Mouse (Mus musculus) limb, embryonic 14.5 days (tissue): Measurements from ENCODE around the gene Mrpl23. TPM values are rescaled to one million over a fixed set of nuclear protein-coding genes. Genes with fewer than 3 reads are reported as not detected.

Experiments
- ATAC-seq: fragments of 200-750 bp; cut with Nextera tagmentation; 2 replicates; pipeline ENCODE4 v1.8.0; 2017; ENCODE audit warnings: low read depth, moderate number of reproducible peaks, moderate TSS enrichment; ENCODE audit not compliant: low FRiP score
- DNase-seq: peaks from one replicate; pipeline ENCODE4 v3.0.0-alpha.2; 2015; ENCODE audit warnings: low spot score
- H3K27ac ChIP-seq: fragments of 300-500 bp; sonication (generic); replicated peaks from 2 replicates; pipeline ENCODE4 v1.5.1; 2014; ENCODE audit warnings: low read depth, mild to moderate bottlenecking, low read length, moderate library complexity, mixed read lengths
- H3K27me3 ChIP-seq: fragments of 300-500 bp; sonication (generic); 2 replicates; pipeline ENCODE4 v1.6.1; 2014; ENCODE audit warnings: low read length, mixed read lengths; ENCODE audit not compliant: control insufficient read depth, insufficient read depth
- H3K36me3 ChIP-seq: fragments of 300-500 bp; sonication (generic); 2 replicates; pipeline ENCODE4 v1.6.1; 2014; ENCODE audit warnings: mild to moderate bottlenecking, low read length, moderate library complexity, mixed read lengths; ENCODE audit not compliant: control insufficient read depth, insufficient read depth
- H3K4me1 ChIP-seq: fragments of 300-500 bp; sonication (generic); 2 replicates; pipeline ENCODE4 v1.6.1; 2014; ENCODE audit warnings: antibody characterized with exemption, low read length, mixed read lengths; ENCODE audit not compliant: control insufficient read depth, insufficient read depth
- H3K4me2 ChIP-seq: fragments of 300-500 bp; sonication (generic); replicated peaks from 2 replicates; pipeline ENCODE4 v1.6.1; 2014; ENCODE audit warnings: low read depth, mild to moderate bottlenecking, low read length, moderate library complexity; ENCODE audit not compliant: severe bottlenecking
- H3K4me3 ChIP-seq: fragments of 300-500 bp; sonication (generic); replicated peaks from 2 replicates; pipeline ENCODE4 v1.5.1; 2014; ENCODE audit warnings: low read length
- H3K9ac ChIP-seq: fragments of 300-500 bp; sonication (generic); 2 replicates; pipeline ENCODE4 v1.6.1; 2014; ENCODE audit warnings: mild to moderate bottlenecking, low read depth, low read length, moderate library complexity; ENCODE audit not compliant: severe bottlenecking
- H3K9me3 ChIP-seq: fragments of 300-500 bp; sonication (generic); 2 replicates; pipeline ENCODE4 v1.6.1; 2016; ENCODE audit warnings: low read length; ENCODE audit not compliant: control insufficient read depth
- POLR2A ChIP-seq: fragments of 200-500 bp; IDR thresholded peaks from 2 replicates; pipeline ENCODE4 v1.8.0; 2012; ENCODE audit warnings: inconsistent platforms, mild to moderate bottlenecking, moderate library complexity, borderline replicate concordance; ENCODE audit not compliant: insufficient read depth, insufficient read length; ENCODE audit errors: extremely low read depth
- WGBS: fragments of 180-500 bp; shearing (Covaris S2); extraction: QIAGEN DNeasy Blood & Tissue Kit; methylation state at CpG from one replicate; pipeline ENCODE4 v1.1.7; 2014; 5-methylcytosine and 5-hydroxymethylcytosine counted together
- polyA plus RNA-seq, 2 experiments: library from polyadenylated mRNA; depleted of rRNA in 1 of 2; stranded (reverse) in 1 of 2; unstranded in 1 of 2; fragments of >200 nt; fragmentation: Nextera tagmentation in 1 of 2; extraction: Ambion mirVana in 1 of 2; gene quantifications; 2 replicates each; pipeline versions ENCODE4 v1.2.1 to v1.2.3; 2012 to 2014

Gene Mrpl23
- polyA plus RNA-seq, 2 experiments: 30.0 to 94.6 TPM

- DNase-seq (no peak), ATAC-seq (no peak)
- TF ChIP-seq POLR2A: no peak
- Histone ChIP-seq H3K9me3 (no peaks in the 10 kb centered on the region), H3K27ac (peak overlapping the region; percentile 82), H3K4me2 (no peak overlapping the region), H3K36me3 (peaks cover 7% of the 10 kb centered on the region; the same call in 1 of the 2 replicates), H3K9ac (no peak overlapping the region), H3K4me3 (no peak overlapping the region), H3K4me1 (peaks cover 68% of the 10 kb centered on the region), H3K27me3 (no peaks in the 10 kb centered on the region)
- WGBS: 20% methylated on average over 7 of the region's 7 CpGs
Observed at GRCm38 (mm10) chr7:142545967-142546366, 13.5 kb downstream of the Mrpl23 start.

DNA sequence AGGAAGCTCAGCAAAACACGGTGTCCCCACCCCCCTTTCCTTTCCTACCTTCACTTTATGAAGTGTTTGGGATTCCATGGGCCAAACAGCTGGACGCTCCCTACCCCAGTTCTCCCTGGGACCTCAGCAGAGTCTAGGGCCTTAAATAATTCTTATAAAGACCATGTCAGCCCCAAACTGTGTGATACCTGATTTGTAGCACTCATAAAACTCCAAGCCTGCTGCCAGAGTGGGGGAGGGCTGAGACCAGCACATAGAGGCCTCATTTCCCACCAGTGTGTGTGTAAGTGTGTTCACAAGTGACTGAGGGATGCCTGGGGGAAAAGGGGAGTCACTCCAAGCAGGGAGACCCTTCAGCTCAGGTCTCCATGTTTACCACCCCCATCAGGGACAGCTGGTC, 15.4 kb downstream of the Mrpl23 start:
- Histone ChIP-seq H3K27ac (peak overlapping the region; percentile 82), H3K9me3 (no peaks in the 10 kb centered on the region), H3K4me3 (no peak overlapping the region), H3K4me1 (peaks cover 66% of the 10 kb centered on the region), H3K9ac (no peak overlapping the region), H3K36me3 (no peaks in the 10 kb centered on the region), H3K4me2 (no peak overlapping the region), H3K27me3 (no peaks in the 10 kb centered on the region)
- ATAC-seq: peak; percentile 68
- no peak for TF ChIP-seq POLR2A
- DNase-seq: peak; percentile 82
- WGBS: 17% methylated on average over 2 of the region's 2 CpGs

DNA sequence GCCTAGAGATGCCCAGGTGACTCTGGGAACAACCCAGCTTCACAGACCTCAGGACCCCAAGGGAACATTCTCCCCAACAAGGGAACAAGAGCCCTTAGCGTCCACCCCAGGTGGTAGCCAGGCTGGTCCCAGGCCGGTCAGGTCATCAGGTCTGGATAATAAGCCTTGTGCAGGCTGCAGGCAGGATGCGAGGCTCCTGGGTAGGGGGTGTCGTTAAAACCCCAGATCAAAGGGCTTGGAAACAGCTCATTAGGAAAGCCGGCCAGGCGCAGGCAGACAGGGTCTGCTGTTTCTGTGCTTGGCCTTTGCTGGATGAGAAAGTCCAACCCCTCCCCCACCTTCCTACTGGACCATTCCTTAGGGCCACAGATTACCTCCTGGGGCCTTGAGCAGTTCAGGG, 16.2 kb downstream of the Mrpl23 start:
- no peak overlapping the region; the same call in 1 of the 2 replicates for H3K9ac ChIP-seq
- peak overlapping the region; percentile 82 for H3K27ac ChIP-seq
- DNase-seq: no peak
- H3K4me2 ChIP-seq: no peak overlapping the region
- 12% methylated on average over 6 of the region's 6 CpGs for WGBS
- H3K4me3 ChIP-seq: no peak overlapping the region
- H3K9me3 ChIP-seq: no peaks in the 10 kb centered on the region
- no peak for TF ChIP-seq POLR2A
- H3K4me1 ChIP-seq: peaks cover 66% of the 10 kb centered on the region
- no peaks in the 10 kb centered on the region for H3K27me3 ChIP-seq
- no peak for ATAC-seq
- no peaks in the 10 kb centered on the region for H3K36me3 ChIP-seq

- ATAC-seq (no peak), DNase-seq (no peak)
- H3K9me3 ChIP-seq: no peaks in the 10 kb centered on the region
- 79% methylated on average over 10 of the region's 10 CpGs for WGBS
- H3K36me3 ChIP-seq: no peaks in the 10 kb centered on the region
- H3K27ac ChIP-seq: peak overlapping the region; percentile 95
- no peak for TF ChIP-seq POLR2A
- H3K27me3 ChIP-seq: no peaks in the 10 kb centered on the region
- no peak overlapping the region for H3K4me2 ChIP-seq
- H3K4me1 ChIP-seq: peaks cover 74% of the 10 kb centered on the region
- no peak overlapping the region for H3K9ac ChIP-seq
- H3K4me3 ChIP-seq: no peak overlapping the region
Observed at GRCm38 (mm10) chr7:142549941-142550763, 17.7 kb downstream of the Mrpl23 start.

DNA sequence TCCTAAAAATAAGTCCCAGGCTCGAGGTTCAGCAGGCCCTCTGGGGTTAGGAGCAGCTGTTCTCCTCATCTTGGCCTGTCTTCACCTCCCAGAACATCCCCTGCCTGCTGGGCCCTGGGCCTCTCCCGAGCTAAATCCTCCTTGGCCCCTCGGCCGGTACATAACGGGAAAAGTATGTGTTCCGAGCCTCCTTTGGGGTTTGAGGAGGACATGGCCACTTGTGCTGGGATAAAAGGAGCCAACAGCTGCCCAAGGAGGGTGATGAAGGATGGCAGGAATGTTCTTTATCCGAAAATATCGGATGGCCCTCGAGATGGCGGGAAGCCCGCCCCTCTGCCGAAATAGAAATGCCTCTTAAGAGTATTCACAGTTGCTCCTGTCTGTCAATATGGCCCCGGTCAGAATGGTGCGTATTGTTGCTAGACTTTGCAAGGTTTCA, 18.5 kb downstream of the Mrpl23 start:
- ATAC-seq: peak; percentile 45

More for the DNA sequence above, 18.5 kb downstream of the Mrpl23 start:
- Histone ChIP-seq H3K36me3 (no peaks in the 10 kb centered on the region), H3K4me1 (peaks cover 72% of the 10 kb centered on the region), H3K4me3 (no peak overlapping the region), H3K27ac (peak overlapping the region; percentile 95; the same call in 1 of the 2 replicates), H3K27me3 (no peaks in the 10 kb centered on the region), H3K4me2 (no peak overlapping the region), H3K9ac (no peak overlapping the region), H3K9me3 (no peaks in the 10 kb centered on the region)
- peak; percentile 59 for DNase-seq
- TF ChIP-seq POLR2A: no peak
- 59% methylated on average over 14 of the region's 14 CpGs for WGBS
